Mouse (Mus musculus) leukemia stem cell, adult 10-12 weeks (primary cell): Measurements from ENCODE around the gene Chd1. TPM values are rescaled to one million over a fixed set of nuclear protein-coding genes. Genes with fewer than 3 reads are reported as not detected.

Experiments
- polyA plus RNA-seq: library from polyadenylated mRNA; stranded (reverse); fragments of >175 nt; gene quantifications from 2 replicates; pipeline ENCODE4 v1.2.3, GENCODE M21; 2012; ENCODE audit warnings: low replicate concordance

Chd1 gene
- polyA plus RNA-seq: 130 and 140 TPM in 2 replicates

GRCm38 (mm10) chr17:15704475-15705300 lies at the start of gene Chd1:
Chd1 (plus strand) TSS chr17:15704967.

Other genes starting within 250 kb of the Chd1 start
- 1.6 and 15.5 TPM in 2 replicates for gene Psmb1, start 205.2 kb upstream of the Chd1 start, polyA plus RNA-seq
- 4.3 and 7.3 TPM in 2 replicates for gene Tbp, start 205.1 kb upstream of the Chd1 start, polyA plus RNA-seq
- 43.4 and 96.2 TPM in 2 replicates for gene Pdcd2, start 177.7 kb upstream of the Chd1 start, polyA plus RNA-seq
- 0.98 TPM in 1 of 2 replicates, not detected in the other for gene Prdm9, start 140.6 kb upstream of the Chd1 start, polyA plus RNA-seq
- 2.2 and 5.9 TPM in 2 replicates for gene Rgmb, start 126.1 kb downstream of the Chd1 start, polyA plus RNA-seq